Mouse (Mus musculus): ENCODE data around the gene Ocel1.

DNA sequence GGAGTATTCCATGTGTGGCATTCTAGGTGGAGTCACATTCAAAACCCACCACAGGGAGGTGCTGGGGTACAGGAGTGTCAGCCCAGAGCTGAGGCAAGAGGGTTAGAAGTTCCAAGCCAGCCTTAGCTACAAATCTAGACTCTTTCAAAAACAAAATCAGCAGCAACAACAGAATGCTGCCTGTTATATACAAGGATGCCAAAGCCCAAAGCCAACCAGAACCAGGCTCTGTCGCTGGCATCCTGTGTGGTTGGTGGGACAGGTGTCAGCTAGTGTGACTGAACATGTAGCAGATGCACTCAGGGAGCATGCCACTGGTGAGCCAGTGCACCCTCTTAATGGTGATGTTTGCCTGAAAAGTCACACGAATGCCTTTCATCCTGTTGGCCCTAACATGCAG lies 29.7 kb downstream of the Ocel1 start:
- TF ChIP-seq CTCF (IDR thresholded peaks at IDR 0.05; ENCODE audit: low read depth, low read length) = no peak
- TF ChIP-seq POLR2A (IDR thresholded peaks at IDR 0.05; ENCODE audit: extremely low read depth, insufficient read depth, low read length) = no peak
